Mouse (Mus musculus): ENCODE results near the gene Cntnap4. TPM values are rescaled to one million over a fixed set of nuclear protein-coding genes. Genes with fewer than 3 reads are reported as not detected.

Cntnap4 gene
- polyA plus RNA-seq, 1 experiment from 2014 or later = 0.23 TPM

- no peaks in the 10 kb centered on the region for H3K36me3 ChIP-seq (ENCODE audit: control insufficient read depth, insufficient read depth, low read length)
- ATAC-seq (ENCODE audit: low FRiP score, low TSS enrichment) = no peak
- no peak overlapping the region for H3K9ac ChIP-seq (ENCODE audit: low read length)
- H3K27ac ChIP-seq (replicated peaks) = no peak overlapping the region
- H3K27me3 ChIP-seq (ENCODE audit: control insufficient read depth, insufficient read depth, low read length) = no peaks in the 10 kb centered on the region
- H3K4me1 ChIP-seq (replicated peaks; ENCODE audit: control insufficient read depth, insufficient read depth) = no peaks in the 10 kb centered on the region
- H3K4me2 ChIP-seq (replicated peaks; ENCODE audit: low read depth) = peak overlapping the region; percentile 36
- WGBS = 40% methylated on average over 8 of the region's 8 CpGs
- H3K4me3 ChIP-seq (ENCODE audit: low read depth, low read length) = no peak overlapping the region
- TF ChIP-seq CTCF (IDR thresholded peaks at IDR 0.05; ENCODE audit: low read depth) = no peak
- TF ChIP-seq EP300 (optimal IDR thresholded peaks at IDR 0.05) = no peak
- DNase-seq (ENCODE audit: low spot score) = no peak
- no peaks in the 10 kb centered on the region for H3K9me3 ChIP-seq (ENCODE audit: control insufficient read depth, low read length)
Measured at GRCm38 (mm10) chr8:112588357-112589051, 18.7 kb downstream of the Cntnap4 start.

- Histone ChIP-seq H3K27ac (replicated peaks) (no peak overlapping the region), H3K9me3 (ENCODE audit: control insufficient read depth, low read length) (no peaks in the 10 kb centered on the region), H3K36me3 (ENCODE audit: control insufficient read depth, insufficient read depth, low read length) (no peaks in the 10 kb centered on the region), H3K4me3 (ENCODE audit: low read depth, low read length) (no peak overlapping the region), H3K27me3 (ENCODE audit: control insufficient read depth, insufficient read depth, low read length) (no peaks in the 10 kb centered on the region), H3K9ac (ENCODE audit: low read length) (no peak overlapping the region), H3K4me1 (replicated peaks; ENCODE audit: control insufficient read depth, insufficient read depth) (no peaks in the 10 kb centered on the region), H3K4me2 (replicated peaks; ENCODE audit: low read depth) (peak overlapping the region; percentile 36)
- ATAC-seq (ENCODE audit: low FRiP score, low TSS enrichment) (no peak), DNase-seq (ENCODE audit: low spot score) (no peak)
- TF ChIP-seq CTCF (IDR thresholded peaks at IDR 0.05; ENCODE audit: low read depth) (no peak), EP300 (optimal IDR thresholded peaks at IDR 0.05) (no peak)
- 47% methylated on average over 14 of the region's 14 CpGs for WGBS
Measured at GRCm38 (mm10) chr8:112589052-112589389, 19.2 kb downstream of the Cntnap4 start.

GRCm38 (mm10) chr8:112596023-112596776, 26.4 kb downstream of the Cntnap4 start:
- ATAC-seq (ENCODE audit: low FRiP score, low TSS enrichment) (peak; percentile 15; the same call in 1 of the 2 replicates), DNase-seq (ENCODE audit: low spot score) (no peak)
- Histone ChIP-seq H3K9ac (ENCODE audit: low read length) (no peak overlapping the region), H3K27me3 (ENCODE audit: control insufficient read depth, insufficient read depth, low read length) (no peaks in the 10 kb centered on the region), H3K4me2 (replicated peaks; ENCODE audit: low read depth) (no peak overlapping the region), H3K9me3 (ENCODE audit: control insufficient read depth, low read length) (no peaks in the 10 kb centered on the region), H3K27ac (replicated peaks) (no peak overlapping the region), H3K4me3 (ENCODE audit: low read depth, low read length) (no peak overlapping the region), H3K4me1 (replicated peaks; ENCODE audit: control insufficient read depth, insufficient read depth) (no peaks in the 10 kb centered on the region), H3K36me3 (ENCODE audit: control insufficient read depth, insufficient read depth, low read length) (no peaks in the 10 kb centered on the region)
- no peak for TF ChIP-seq EP300 (optimal IDR thresholded peaks at IDR 0.05)
- TF ChIP-seq CTCF (IDR thresholded peaks at IDR 0.05; ENCODE audit: low read depth) = no peak
- 54% methylated on average over 15 of the region's 15 CpGs for WGBS

- H3K9me3 ChIP-seq (ENCODE audit: control insufficient read depth, low read length) = no peaks in the 10 kb centered on the region
- H3K4me2 ChIP-seq (replicated peaks; ENCODE audit: low read depth) = no peak overlapping the region
- TF ChIP-seq EP300 (optimal IDR thresholded peaks at IDR 0.05) (no peak), CTCF (IDR thresholded peaks at IDR 0.05; ENCODE audit: low read depth) (no peak)
- H3K27me3 ChIP-seq (ENCODE audit: control insufficient read depth, insufficient read depth, low read length) = no peaks in the 10 kb centered on the region
- H3K36me3 ChIP-seq (ENCODE audit: control insufficient read depth, insufficient read depth, low read length) = no peaks in the 10 kb centered on the region
- no peak overlapping the region for H3K4me3 ChIP-seq (ENCODE audit: low read depth, low read length)
- WGBS = 86% methylated on average over 11 of the region's 11 CpGs
- no peak for ATAC-seq (ENCODE audit: low FRiP score, low TSS enrichment)
- DNase-seq (ENCODE audit: low spot score) = no peak
- no peak overlapping the region for H3K9ac ChIP-seq (ENCODE audit: low read length)
- H3K4me1 ChIP-seq (replicated peaks; ENCODE audit: control insufficient read depth, insufficient read depth) = no peaks in the 10 kb centered on the region
- H3K27ac ChIP-seq (replicated peaks) = no peak overlapping the region
Measured at GRCm38 (mm10) chr8:112599975-112600374, 30.1 kb downstream of the Cntnap4 start.

- DNase-seq (ENCODE audit: low spot score) = no peak
- ATAC-seq (ENCODE audit: low FRiP score, low TSS enrichment) = no peak
- Histone ChIP-seq H3K4me1 (replicated peaks; ENCODE audit: control insufficient read depth, insufficient read depth) (no peaks in the 10 kb centered on the region), H3K4me3 (ENCODE audit: low read depth, low read length) (no peak overlapping the region), H3K36me3 (ENCODE audit: control insufficient read depth, insufficient read depth, low read length) (no peaks in the 10 kb centered on the region), H3K9me3 (ENCODE audit: control insufficient read depth, low read length) (no peaks in the 10 kb centered on the region), H3K27ac (replicated peaks) (no peak overlapping the region), H3K27me3 (ENCODE audit: control insufficient read depth, insufficient read depth, low read length) (no peaks in the 10 kb centered on the region), H3K9ac (ENCODE audit: low read length) (no peak overlapping the region), H3K4me2 (replicated peaks; ENCODE audit: low read depth) (no peak overlapping the region)
- 85% methylated on average over 1 of the region's 1 CpGs for WGBS
- TF ChIP-seq EP300 (optimal IDR thresholded peaks at IDR 0.05) (no peak), CTCF (IDR thresholded peaks at IDR 0.05; ENCODE audit: low read depth) (no peak)
Measured at GRCm38 (mm10) chr8:112601150-112601549, 31.3 kb downstream of the Cntnap4 start.

GRCm38 (mm10) chr8:112610121-112610520, 40.3 kb downstream of the Cntnap4 start:
- H3K4me1 ChIP-seq (replicated peaks; ENCODE audit: control insufficient read depth, insufficient read depth) = no peaks in the 10 kb centered on the region
- 54% methylated on average over 6 of the region's 6 CpGs for WGBS
- no peaks in the 10 kb centered on the region for H3K36me3 ChIP-seq (ENCODE audit: control insufficient read depth, insufficient read depth, low read length)

More at GRCm38 (mm10) chr8:112610121-112610520, 40.3 kb downstream of the Cntnap4 start:
- Histone ChIP-seq H3K9ac (ENCODE audit: low read length) (no peak overlapping the region), H3K4me2 (replicated peaks; ENCODE audit: low read depth) (no peak overlapping the region), H3K27me3 (ENCODE audit: control insufficient read depth, insufficient read depth, low read length) (no peaks in the 10 kb centered on the region), H3K4me3 (ENCODE audit: low read depth, low read length) (no peak overlapping the region), H3K27ac (replicated peaks) (no peak overlapping the region), H3K9me3 (ENCODE audit: control insufficient read depth, low read length) (no peaks in the 10 kb centered on the region)
- ATAC-seq (ENCODE audit: low FRiP score, low TSS enrichment) = no peak
- no peak for DNase-seq (ENCODE audit: low spot score)
- no peak for TF ChIP-seq EP300 (optimal IDR thresholded peaks at IDR 0.05)
- TF ChIP-seq CTCF (IDR thresholded peaks at IDR 0.05; ENCODE audit: low read depth) = no peak
